8 mouse cellular contexts compared by ENCODE assay signal in genomic region chr11:76399587-76400330, GRCm38 (mm10). TPM values are rescaled to one million over a fixed set of nuclear protein-coding genes. Genes with fewer than 3 reads are reported as not detected.
DNase-seq lines count a peak whose midpoint lies in the region; ATAC-seq and TF ChIP-seq lines count a peak whose summit lies in the region.

No protein-coding gene starts in this region.

- ATAC-seq in megakaryocyte, adult 5-6 weeks (ENCODE audit: poor library complexity, severe bottlenecking), result no peak
- ATAC-seq in forebrain, embryonic 14.5 days, result peak; percentile 19; the same call in 1 of the 2 replicates
- ATAC-seq in hindbrain, postnatal 0 days, result peak; percentile 36; the same call in 1 of the 2 replicates
- peak; percentile 27; the same call in 1 of the 2 replicates for ATAC-seq in liver, embryonic 13.5 days (ENCODE audit: low read depth)
- ATAC-seq in neural tube, embryonic 15.5 days (ENCODE audit: low FRiP score), result peak; percentile 43; the same call in 1 of the 2 replicates

- H3K27ac ChIP-seq in forebrain, embryonic 14.5 days (ENCODE audit: low read depth, low read length), result no peak overlapping the region; the same call in 1 of the 2 replicates
- peak overlapping the region; percentile 82; the same call in 1 of the 2 replicates for H3K27ac ChIP-seq in hindbrain, postnatal 0 days
- H3K27ac ChIP-seq in liver, embryonic 13.5 days, result no peak overlapping the region
- peak overlapping the region; percentile 89 for H3K27ac ChIP-seq in neural tube, embryonic 15.5 days (replicated peaks)

- DNase-seq in cerebellum, adult 11-12 months, result peak; percentile 79
- peak; percentile 87 for DNase-seq in forebrain, embryonic 14.5 days (ENCODE audit: low spot score)
- peak; percentile 84 for DNase-seq in hindbrain, postnatal 0 days (ENCODE audit: low spot score)
- DNase-seq in liver, embryonic 13.5 days, result no peak
- DNase-seq in ovary, postnatal 36 days (ENCODE audit: low spot score), result no peak

- H3K4me2 ChIP-seq in forebrain, embryonic 14.5 days (ENCODE audit: low read length), result peak overlapping the region; percentile 76
- H3K4me2 ChIP-seq in hindbrain, postnatal 0 days (ENCODE audit: low read depth, low read length), result peak overlapping the region; percentile 99
- peak overlapping the region; percentile 99 for H3K4me2 ChIP-seq in liver, embryonic 13.5 days
- peak overlapping the region; percentile 91 for H3K4me2 ChIP-seq in neural tube, embryonic 15.5 days

- peak; percentile 77 for TF ChIP-seq CTCF in hindbrain, postnatal 0 days (IDR thresholded peaks at IDR 0.05; ENCODE audit: low read depth)

- H3K36me3 ChIP-seq in megakaryocyte, embryonic 14.5 days (replicated peaks; ENCODE audit: low read length), result no peaks in the 10 kb centered on the region
- H3K36me3 ChIP-seq in forebrain, embryonic 14.5 days (ENCODE audit: control insufficient read depth, insufficient read depth, low read length), result no peaks in the 10 kb centered on the region
- no peaks in the 10 kb centered on the region for H3K36me3 ChIP-seq in hindbrain, postnatal 0 days (ENCODE audit: insufficient read depth, low read length)
- no peaks in the 10 kb centered on the region for H3K36me3 ChIP-seq in liver, embryonic 13.5 days
- no peaks in the 10 kb centered on the region for H3K36me3 ChIP-seq in neural tube, embryonic 15.5 days

- H3K9ac ChIP-seq in forebrain, embryonic 14.5 days (ENCODE audit: low read length), result no peak overlapping the region; the same call in 1 of the 2 replicates
- peak overlapping the region; percentile 74; the same call in 1 of the 2 replicates for H3K9ac ChIP-seq in hindbrain, postnatal 0 days (replicated peaks; ENCODE audit: low read length)
- H3K9ac ChIP-seq in liver, embryonic 13.5 days, result peak overlapping the region; percentile 78
- peak overlapping the region; percentile 77; the same call in 1 of the 2 replicates for H3K9ac ChIP-seq in neural tube, embryonic 15.5 days (replicated peaks)

- H3K4me1 ChIP-seq in megakaryocyte, embryonic 14.5 days, result peaks cover 32% of the 10 kb centered on the region
- H3K4me1 ChIP-seq in forebrain, embryonic 14.5 days (ENCODE audit: control insufficient read depth, insufficient read depth, low read length), result peaks cover 10% of the 10 kb centered on the region
- H3K4me1 ChIP-seq in hindbrain, postnatal 0 days (ENCODE audit: insufficient read depth, low read length), result peaks cover 3% of the 10 kb centered on the region; the same call in 1 of the 2 replicates
- H3K4me1 ChIP-seq in liver, embryonic 13.5 days (replicated peaks), result peaks cover 27% of the 10 kb centered on the region
- H3K4me1 ChIP-seq in neural tube, embryonic 15.5 days, result peaks cover 30% of the 10 kb centered on the region

- H3K4me3 ChIP-seq in megakaryocyte, embryonic 14.5 days (replicated peaks), result peak overlapping the region; percentile 98
- peak overlapping the region; percentile 83; the same call in 1 of the 2 replicates for H3K4me3 ChIP-seq in forebrain, embryonic 14.5 days (ENCODE audit: low read depth, low read length)
- H3K4me3 ChIP-seq in hindbrain, postnatal 0 days (ENCODE audit: low read length), result peak overlapping the region; percentile 70
- H3K4me3 ChIP-seq in liver, embryonic 13.5 days (replicated peaks), result peak overlapping the region; percentile 73
- H3K4me3 ChIP-seq in neural tube, embryonic 15.5 days (replicated peaks), result peak overlapping the region; percentile 87

- WGBS in forebrain, embryonic 14.5 days, result 9% methylated on average over 11 of the region's 11 CpGs
- 4% methylated on average over 11 of the region's 11 CpGs for WGBS in hindbrain, postnatal 0 days
- WGBS in liver, embryonic 13.5 days (ENCODE audit: insufficient replicate concordance), result 6% methylated on average over 11 of the region's 11 CpGs
- WGBS in neural tube, embryonic 15.5 days, result 11% methylated on average over 11 of the region's 11 CpGs

- H3K27me3 ChIP-seq in megakaryocyte, embryonic 14.5 days (replicated peaks), result peaks cover 8% of the 10 kb centered on the region
- H3K27me3 ChIP-seq in forebrain, embryonic 14.5 days (replicated peaks; ENCODE audit: control insufficient read depth, insufficient read depth, low read length), result no peaks in the 10 kb centered on the region
- H3K27me3 ChIP-seq in hindbrain, postnatal 0 days (ENCODE audit: insufficient read depth, low read length), result no peaks in the 10 kb centered on the region
- H3K27me3 ChIP-seq in liver, embryonic 13.5 days, result peaks cover 33% of the 10 kb centered on the region
- H3K27me3 ChIP-seq in neural tube, embryonic 15.5 days (replicated peaks), result no peaks in the 10 kb centered on the region

- no peaks in the 10 kb centered on the region for H3K9me3 ChIP-seq in megakaryocyte, embryonic 14.5 days
- no peaks in the 10 kb centered on the region for H3K9me3 ChIP-seq in forebrain, embryonic 14.5 days (replicated peaks; ENCODE audit: control insufficient read depth, low read length)
- no peaks in the 10 kb centered on the region for H3K9me3 ChIP-seq in hindbrain, postnatal 0 days (ENCODE audit: low read length)
- H3K9me3 ChIP-seq in liver, embryonic 13.5 days (replicated peaks), result no peaks in the 10 kb centered on the region
- H3K9me3 ChIP-seq in neural tube, embryonic 15.5 days (replicated peaks), result no peaks in the 10 kb centered on the region

RNA-seq across cellular contexts. Expression of gene Nxn, which starts 0.8 kb away (rescaled TPM):
- 3.6 and 4.1 TPM in 2 replicates for polyA plus RNA-seq in megakaryocyte, embryonic 14.5 days (2012; ENCODE audit: insufficient read depth, low replicate concordance)
- total RNA-seq in megakaryocyte, adult 5-6 weeks (2015), result 9.4 and 15.1 TPM in 2 replicates
- 8.7 and 12.3 TPM in 2 replicates for total RNA-seq in megakaryocyte, adult 5-6 weeks (2017)
- polyA plus RNA-seq in forebrain, embryonic 14.5 days (2014; fragmentation: Nextera tagmentation; extraction: Ambion mirVana), result 19.3 and 21.2 TPM in 2 replicates
- 36.6 and 41.3 TPM in 2 replicates for total RNA-seq in hindbrain, postnatal 0 days (2014; rRNA removed)
- 21.2 and 22.3 TPM in 2 replicates for polyA plus RNA-seq in hindbrain, postnatal 0 days (2015; fragmentation: Nextera tagmentation; extraction: Ambion mirVana)
- 3.2 and 3.5 TPM in 2 replicates for polyA plus RNA-seq in liver, embryonic 13.5 days (2015; fragmentation: Nextera tagmentation; extraction: Ambion mirVana)
- polyA plus RNA-seq in neural tube, embryonic 15.5 days (2015; fragmentation: Nextera tagmentation; extraction: Ambion mirVana), result 27.3 and 29.8 TPM in 2 replicates

RNA-seq across cellular contexts. Expression of gene Timm22, which starts 7.0 kb away (rescaled TPM):
- polyA plus RNA-seq in megakaryocyte, embryonic 14.5 days (2012; ENCODE audit: insufficient read depth, low replicate concordance), result 4.0 and 29.0 TPM in 2 replicates
- total RNA-seq in megakaryocyte, adult 5-6 weeks (2015), result 10.5 and 11.0 TPM in 2 replicates
- total RNA-seq in megakaryocyte, adult 5-6 weeks (2017), result 6.5 and 10.3 TPM in 2 replicates
- 125 TPM in 2 replicates for polyA plus RNA-seq in forebrain, embryonic 14.5 days (2014; fragmentation: Nextera tagmentation; extraction: Ambion mirVana)
- 49.8 and 112 TPM in 2 replicates for total RNA-seq in hindbrain, postnatal 0 days (2014; rRNA removed)
- 104 and 106 TPM in 2 replicates for polyA plus RNA-seq in hindbrain, postnatal 0 days (2015; fragmentation: Nextera tagmentation; extraction: Ambion mirVana)
- polyA plus RNA-seq in liver, embryonic 13.5 days (2015; fragmentation: Nextera tagmentation; extraction: Ambion mirVana), result 52.7 and 54.1 TPM in 2 replicates
- polyA plus RNA-seq in neural tube, embryonic 15.5 days (2015; fragmentation: Nextera tagmentation; extraction: Ambion mirVana), result 107 and 108 TPM in 2 replicates

Comparison
In these comparisons a context has a peak if more than half of its experiments do, and no peak if none do; other contexts are left out.
1. DNase-seq: peak in cerebellum, adult 11-12 months (single experiment), forebrain, embryonic 14.5 days (single experiment) and hindbrain, postnatal 0 days (single experiment); none in liver, embryonic 13.5 days (single experiment) and ovary, postnatal 36 days (single experiment).
2. H3K27ac ChIP-seq: peak in hindbrain, postnatal 0 days (single experiment) and neural tube, embryonic 15.5 days (single experiment); none in forebrain, embryonic 14.5 days (single experiment) and liver, embryonic 13.5 days (single experiment).
3. Peak in every context shown above with its lines, with median percentiles within 50 percentile points of each other: H3K4me3 ChIP-seq and H3K4me2 ChIP-seq.